Mouse (Mus musculus) stomach, embryonic 14.5 days (tissue): ENCODE measurements around the gene Arfgap2. TPM values are rescaled to one million over a fixed set of nuclear protein-coding genes. Genes with fewer than 3 reads are reported as not detected.
A peak's percentile ranks its signal among the peaks of the same experiment; 100 is the strongest.
"Not testable (repeated sequence)": the region's sequence is repeated elsewhere in the genome, so short reads cannot be mapped to it uniquely, and the experiment has no call there.

ENCODE experiments used
- ATAC-seq: fragments of 200-750 bp; cut with Nextera tagmentation; 2 replicates; pipeline ENCODE4 v1.8.0; 2017; ENCODE audit warnings: low read depth, moderate TSS enrichment; ENCODE audit not compliant: insufficient number of reproducible peaks, insufficient read depth, low FRiP score
- H3K27ac ChIP-seq: fragments of 300-500 bp; sonication (generic); 2 replicates; pipeline ENCODE4 v1.5.1; 2014; ENCODE audit warnings: mild to moderate bottlenecking, low read length, moderate library complexity, mixed read lengths
- H3K27me3 ChIP-seq: fragments of 300-500 bp; sonication (generic); 2 replicates; pipeline ENCODE4 v1.6.1; 2014; ENCODE audit warnings: low read length, control low read depth, mixed read lengths; ENCODE audit not compliant: control insufficient read depth, insufficient read depth
- H3K36me3 ChIP-seq: fragments of 300-500 bp; sonication (generic); 2 replicates; pipeline ENCODE4 v1.6.1; 2014; ENCODE audit warnings: mild to moderate bottlenecking, control low read depth, low read length, moderate library complexity, mixed read lengths; ENCODE audit not compliant: control insufficient read depth, insufficient read depth
- H3K4me1 ChIP-seq: fragments of 300-500 bp; sonication (generic); 2 replicates; pipeline ENCODE4 v1.6.1; 2014; ENCODE audit warnings: low read length, control low read depth, mixed read lengths; ENCODE audit not compliant: control insufficient read depth, insufficient read depth
- H3K4me2 ChIP-seq: fragments of 300-500 bp; sonication (generic); replicated peaks from 2 replicates; pipeline ENCODE4 v1.6.1; 2014; ENCODE audit warnings: low read depth, low read length, control low read depth
- H3K4me3 ChIP-seq: fragments of 300-500 bp; sonication (generic); 2 replicates; pipeline ENCODE4 v1.5.1; 2014; ENCODE audit warnings: low read depth, low read length, control low read depth
- H3K9ac ChIP-seq: fragments of 300-500 bp; sonication (generic); replicated peaks from 2 replicates; pipeline ENCODE4 v1.6.1; 2014; ENCODE audit warnings: low read depth, mild to moderate bottlenecking, control low read depth, low read length, moderate library complexity, mixed read lengths
- H3K9me3 ChIP-seq: fragments of 300-500 bp; sonication (generic); 2 replicates; pipeline ENCODE4 v1.6.1; 2016; ENCODE audit warnings: low read depth, low read length, control low read depth; ENCODE audit not compliant: control insufficient read depth
- WGBS: fragments of 180-500 bp; shearing (Covaris S2); extraction: QIAGEN DNeasy Blood & Tissue Kit; methylation state at CpG from one replicate; pipeline ENCODE4 v1.1.7; 2014; 5-methylcytosine and 5-hydroxymethylcytosine counted together
- polyA plus RNA-seq: library from polyadenylated mRNA; unstranded; fragments of >200 nt; fragmentation: Nextera tagmentation; extraction: Ambion mirVana; gene quantifications from 2 replicates; pipeline ENCODE4 v1.2.1, GENCODE M21; 2014

Arfgap2 gene
- polyA plus RNA-seq = 65.1 and 75.7 TPM in 2 replicates

DNA sequence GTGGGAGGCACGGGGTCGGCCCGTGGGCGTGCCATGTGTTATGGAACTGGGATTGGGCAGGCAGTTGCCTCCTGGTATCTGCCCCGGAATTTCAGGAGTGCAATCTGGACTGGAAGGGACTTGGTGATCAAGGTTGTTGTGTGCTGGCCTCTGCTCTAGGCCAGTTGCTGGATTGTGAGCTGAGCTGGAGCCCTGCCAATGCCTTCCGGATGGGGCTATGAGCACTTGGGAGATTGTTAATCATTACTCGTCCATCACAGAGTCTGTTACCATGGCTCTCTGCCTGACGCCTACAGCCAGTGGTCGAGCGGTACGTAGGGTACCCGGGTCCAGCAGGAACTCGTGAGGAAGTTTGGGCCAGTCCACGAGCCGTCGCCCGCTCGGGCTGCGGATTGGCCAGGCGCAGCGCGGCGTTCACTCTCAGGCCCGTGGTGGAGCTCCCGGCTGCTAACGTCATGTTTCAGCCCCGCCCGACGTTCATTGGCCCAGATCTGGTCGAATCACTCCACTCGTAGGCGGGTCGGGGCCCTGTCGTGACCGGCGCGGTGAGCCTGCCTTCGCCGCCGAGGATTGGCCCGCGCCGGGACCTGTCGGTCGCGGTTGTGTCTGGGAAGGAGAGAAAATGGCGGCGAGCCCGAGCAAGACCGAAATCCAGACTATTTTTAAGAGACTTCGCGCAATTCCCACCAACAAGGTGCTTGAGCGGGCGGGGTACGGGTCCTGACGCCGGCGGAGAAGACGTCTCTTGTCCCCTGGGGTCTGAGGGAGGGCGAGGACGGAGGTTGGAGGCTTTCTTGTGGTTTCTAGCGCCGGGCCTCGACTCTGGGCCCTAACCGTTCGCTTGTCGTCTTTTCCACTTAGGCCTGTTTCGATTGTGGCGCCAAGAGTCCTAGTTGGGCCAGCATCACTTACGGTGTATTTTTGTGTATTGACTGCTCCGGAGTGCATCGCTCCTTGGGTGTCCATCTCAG lies at the start of gene Arfgap2:
TSS of gene Arfgap2 (plus strand) at position 264 of the 971 bp plus-strand sequence.
- H3K9ac ChIP-seq = peak within 1 kb of the TSS; percentile 90
- H3K27ac ChIP-seq = peak within 1 kb of the TSS; percentile 94
- peak; percentile 99 for ATAC-seq
- H3K9me3 ChIP-seq = no peaks in the 10 kb centered on the region
- H3K4me1 ChIP-seq = peaks cover 10% of the 10 kb centered on the region; the same call in 1 of the 2 replicates
- WGBS = 2% methylated on average over 72 of the region's 72 CpGs
- H3K4me2 ChIP-seq = peak within 1 kb of the TSS; percentile 58
- peak within 1 kb of the TSS; percentile 87 for H3K4me3 ChIP-seq
- peaks cover 59% of the 10 kb centered on the region for H3K36me3 ChIP-seq
- no peaks in the 10 kb centered on the region for H3K27me3 ChIP-seq

DNA sequence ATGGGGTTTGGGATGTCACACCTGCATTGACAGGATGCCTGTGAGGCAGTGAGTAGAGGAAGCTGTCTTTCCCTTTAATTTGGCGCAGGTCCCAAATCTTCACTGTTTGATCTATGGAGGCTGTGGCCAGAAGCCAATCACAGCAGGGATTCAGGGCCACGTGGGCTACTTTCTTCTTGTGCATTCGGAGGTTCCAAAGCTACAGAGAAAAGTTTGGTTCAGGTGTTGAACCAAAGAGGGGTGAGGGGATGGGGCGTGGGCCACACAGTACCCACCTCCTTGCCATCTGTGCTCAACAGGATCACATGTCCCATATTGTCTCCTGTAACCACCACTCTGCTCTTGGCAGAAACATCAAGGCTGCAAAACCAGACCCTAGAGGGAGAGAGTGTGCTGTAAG lies 47.7 kb upstream of the Arfgap2 start:
- H3K4me1 ChIP-seq = no peaks in the 10 kb centered on the region
- H3K4me2 ChIP-seq = no peak overlapping the region
- WGBS = 54% methylated on average over 4 of the region's 4 CpGs
- no peaks in the 10 kb centered on the region for H3K27me3 ChIP-seq
- no peaks in the 10 kb centered on the region for H3K9me3 ChIP-seq
- H3K9ac ChIP-seq = no peak overlapping the region
- no peak for ATAC-seq
- peaks cover 14% of the 10 kb centered on the region for H3K36me3 ChIP-seq
- no peak overlapping the region for H3K27ac ChIP-seq
- no peak overlapping the region for H3K4me3 ChIP-seq

DNA sequence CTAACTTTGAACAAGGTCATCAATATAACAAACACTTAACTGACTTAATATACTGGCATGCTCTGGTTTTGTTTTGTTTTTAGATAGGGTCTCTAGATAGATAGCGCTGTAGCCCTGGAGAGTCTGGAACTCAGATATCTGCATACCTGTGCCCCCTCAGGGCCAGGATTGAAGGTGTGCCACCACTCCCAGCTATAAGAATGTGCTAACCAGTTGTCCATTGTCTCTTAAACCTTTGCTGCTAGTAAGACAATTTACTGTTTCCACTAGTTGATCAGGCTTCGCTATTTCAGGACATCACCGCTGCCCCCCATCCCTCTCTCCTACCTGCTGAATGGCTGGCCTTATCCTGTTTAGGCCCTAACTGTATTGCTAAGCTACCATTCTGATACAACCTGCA lies 44.3 kb upstream of the Arfgap2 start:
- Histone ChIP-seq H3K4me3 (no peak overlapping the region), H3K4me2 (no peak overlapping the region), H3K9me3 (no peaks in the 10 kb centered on the region), H3K9ac (no peak overlapping the region), H3K36me3 (no peaks in the 10 kb centered on the region), H3K27me3 (no peaks in the 10 kb centered on the region), H3K27ac (no peak overlapping the region), H3K4me1 (no peaks in the 10 kb centered on the region)
- WGBS = 94% methylated on average over 3 of the region's 3 CpGs
- no peak for ATAC-seq

DNA sequence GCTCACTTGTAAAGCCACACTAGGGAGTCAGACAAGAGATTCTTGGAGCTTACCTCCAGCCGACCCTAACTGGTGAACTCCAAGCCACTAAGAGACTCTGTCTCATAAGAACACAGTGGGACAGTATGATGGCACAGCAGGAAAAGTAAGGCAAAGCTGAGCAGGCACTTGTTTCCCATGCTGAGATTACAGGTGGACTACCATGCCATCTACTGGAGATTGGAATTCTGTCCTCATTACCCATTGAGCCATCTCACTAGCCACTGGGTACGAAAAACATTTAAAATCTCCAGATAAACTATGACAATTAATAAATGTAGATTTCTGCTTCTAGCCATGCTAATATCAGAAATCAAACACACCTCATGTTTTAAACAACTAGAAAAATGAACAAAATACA lies 41.2 kb upstream of the Arfgap2 start:
- Histone ChIP-seq H3K27me3 (no peaks in the 10 kb centered on the region), H3K9me3 (no peaks in the 10 kb centered on the region), H3K4me3 (no peak overlapping the region), H3K4me2 (no peak overlapping the region), H3K27ac (no peak overlapping the region), H3K9ac (no peak overlapping the region), H3K36me3 (no peaks in the 10 kb centered on the region), H3K4me1 (no peaks in the 10 kb centered on the region)
- ATAC-seq = no peak
- WGBS = 88% methylated on average over 2 of the region's 2 CpGs

DNA sequence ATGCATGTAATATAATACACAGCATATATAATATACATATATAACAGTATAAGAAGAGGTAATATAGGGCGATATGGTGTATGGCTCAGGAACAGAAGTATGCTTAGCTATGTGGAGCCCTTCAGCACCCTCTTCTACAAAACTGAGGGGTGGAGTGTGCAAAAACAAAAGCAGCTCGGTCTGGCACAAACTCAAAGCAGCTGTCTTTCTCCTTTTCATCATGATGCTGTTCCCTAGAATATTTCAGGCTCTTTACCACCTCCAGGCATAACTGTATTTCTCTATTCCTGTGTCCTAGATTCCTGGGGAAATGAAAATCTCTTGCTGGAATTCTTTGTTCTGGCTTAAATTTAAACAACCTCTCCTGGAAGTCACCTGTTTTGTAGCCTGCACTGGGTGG lies 35.0 kb upstream of the Arfgap2 start:
- H3K4me1 ChIP-seq = no peaks in the 10 kb centered on the region
- no peak for ATAC-seq
- no peaks in the 10 kb centered on the region for H3K27me3 ChIP-seq
- no peaks in the 10 kb centered on the region; the same call in 1 of the 2 replicates for H3K36me3 ChIP-seq
- H3K9ac ChIP-seq = no peak overlapping the region
- H3K9me3 ChIP-seq = no peaks in the 10 kb centered on the region
- H3K4me2 ChIP-seq = no peak overlapping the region
- WGBS = 85% methylated on average over 2 of the region's 2 CpGs
- H3K4me3 ChIP-seq = no peak overlapping the region
- no peak overlapping the region for H3K27ac ChIP-seq

DNA sequence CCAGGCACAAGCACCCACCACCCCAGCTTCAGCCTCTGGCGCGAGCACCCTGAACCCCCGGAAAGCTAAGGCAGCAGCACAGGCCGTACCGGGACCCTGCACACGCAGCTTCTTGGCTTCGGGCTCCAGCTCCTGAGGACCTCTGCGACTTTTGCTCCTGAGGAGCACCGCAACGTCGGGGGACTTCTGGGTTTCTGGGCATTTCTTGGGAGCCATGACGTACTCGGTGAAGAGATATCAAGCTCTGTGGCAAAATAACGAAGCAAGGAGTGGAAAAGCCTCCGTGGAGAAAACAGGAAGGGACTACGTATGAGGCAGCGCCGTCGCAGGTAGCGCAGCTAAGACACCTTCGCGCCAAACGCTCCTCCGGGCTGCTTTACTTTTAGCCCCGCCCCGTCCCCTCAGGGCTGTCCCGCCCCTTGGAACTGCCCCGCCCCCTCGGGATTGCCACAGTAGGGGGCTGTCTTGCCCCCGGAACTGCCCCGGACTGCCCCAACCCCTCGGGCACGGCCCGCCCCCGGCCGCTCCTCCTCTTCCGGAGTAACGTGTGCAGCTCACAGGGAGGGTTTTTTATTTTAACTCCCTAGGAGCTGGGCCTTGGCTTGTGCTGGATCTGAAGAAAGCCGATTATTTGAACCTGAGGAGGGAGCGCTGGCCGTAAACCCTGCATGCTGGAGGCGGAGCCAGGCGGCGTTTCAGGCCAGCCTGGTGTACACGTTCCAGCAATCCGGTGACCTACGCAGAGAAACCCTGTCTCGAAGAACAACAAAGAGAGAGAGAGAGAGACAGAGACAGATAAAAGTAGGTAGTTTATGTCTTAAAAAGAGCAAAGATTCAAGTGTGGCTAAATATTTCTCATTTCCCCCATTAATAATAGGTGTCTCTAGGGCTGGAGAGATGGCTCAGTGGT lies 27.9 kb upstream of the Arfgap2 start, which contains the start of gene Ddb2:
TSS of gene Ddb2 (minus strand) at position 382 of the 910 bp plus-strand sequence.
- peak within 1 kb of the TSS; percentile 39 for H3K9ac ChIP-seq
- ATAC-seq = peak; percentile 99
- H3K4me1 ChIP-seq = no peaks in the 10 kb centered on the region
- peak within 1 kb of the TSS; percentile 62 for H3K4me2 ChIP-seq
- under 1% methylated on average over 48 of the region's 48 CpGs for WGBS
- no peaks in the 10 kb centered on the region; the same call in 1 of the 2 replicates for H3K36me3 ChIP-seq
- no peaks in the 10 kb centered on the region for H3K27me3 ChIP-seq
- peak within 1 kb of the TSS; percentile 55 for H3K4me3 ChIP-seq
- H3K9me3 ChIP-seq = no peaks in the 10 kb centered on the region
- H3K27ac ChIP-seq = peak within 1 kb of the TSS; percentile 91

GRCm38 (mm10) chr2:91237511-91238080 lies 27.2 kb upstream of the Arfgap2 start:
- H3K4me2 ChIP-seq = peak overlapping the region; percentile 62
- H3K27ac ChIP-seq = peak overlapping the region; percentile 91
- H3K27me3 ChIP-seq, ATAC-seq, H3K9me3 ChIP-seq, H3K36me3 ChIP-seq, H3K4me1 ChIP-seq, H3K9ac ChIP-seq: not testable (repeated sequence)
- WGBS = 12% methylated on average over 4 of the region's 4 CpGs
- H3K4me3 ChIP-seq = peak overlapping the region; percentile 55

DNA sequence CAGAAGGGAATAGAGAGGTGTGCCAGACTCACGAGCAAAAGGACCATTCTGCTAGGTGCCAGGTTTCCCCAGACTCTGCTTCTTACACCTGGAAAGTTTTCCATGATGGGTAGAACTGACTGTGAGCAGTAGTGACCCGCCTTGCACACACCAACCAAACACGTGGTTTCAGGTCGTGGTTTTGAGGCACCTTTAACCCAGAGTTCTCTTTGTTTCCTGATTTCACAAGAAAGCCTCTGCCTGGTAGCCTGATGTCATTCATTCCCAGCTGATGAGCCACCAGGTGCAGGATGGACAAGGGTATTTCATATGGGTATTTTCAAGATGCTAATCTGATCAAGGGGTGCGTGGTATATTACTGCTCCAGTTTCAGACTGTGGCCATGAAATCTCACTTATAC lies 22.2 kb upstream of the Arfgap2 start:
- H3K27me3 ChIP-seq = no peaks in the 10 kb centered on the region
- H3K4me3 ChIP-seq = no peak overlapping the region
- H3K36me3 ChIP-seq = no peaks in the 10 kb centered on the region
- H3K9ac ChIP-seq = no peak overlapping the region
- 60% methylated on average over 5 of the region's 5 CpGs for WGBS
- H3K4me2 ChIP-seq = no peak overlapping the region
- no peak for ATAC-seq
- H3K9me3 ChIP-seq = no peaks in the 10 kb centered on the region
- no peaks in the 10 kb centered on the region for H3K4me1 ChIP-seq
- H3K27ac ChIP-seq = no peak overlapping the region
